Mouse (Mus musculus): ENCODE results near the gene Derl3.

GRCm38 (mm10) chr10:75853452-75853851 lies 39.8 kb upstream of the Derl3 start:
- TF ChIP-seq CTCF (IDR thresholded peaks at IDR 0.05) (peak; percentile 84), EP300 (IDR thresholded peaks at IDR 0.05) (no peak)

All from lung, postnatal 0 days (tissue).